Mouse (Mus musculus) adrenal gland (tissue): ENCODE measurements around the gene Gpatch3.

ENCODE experiments used
- intact Hi-C: fragments of 180-260 bp; cut with DNase I; formaldehyde crosslinking; loops from one replicate; pipeline ENCODE4 v1.15.1; 2025
- microRNA-seq, 2 experiments: library from miRNA; unstranded; fragments of <30 nt; microRNA quantifications; one replicate each; pipeline ENCODE4; 2019

Gpatch3 gene

DNA sequence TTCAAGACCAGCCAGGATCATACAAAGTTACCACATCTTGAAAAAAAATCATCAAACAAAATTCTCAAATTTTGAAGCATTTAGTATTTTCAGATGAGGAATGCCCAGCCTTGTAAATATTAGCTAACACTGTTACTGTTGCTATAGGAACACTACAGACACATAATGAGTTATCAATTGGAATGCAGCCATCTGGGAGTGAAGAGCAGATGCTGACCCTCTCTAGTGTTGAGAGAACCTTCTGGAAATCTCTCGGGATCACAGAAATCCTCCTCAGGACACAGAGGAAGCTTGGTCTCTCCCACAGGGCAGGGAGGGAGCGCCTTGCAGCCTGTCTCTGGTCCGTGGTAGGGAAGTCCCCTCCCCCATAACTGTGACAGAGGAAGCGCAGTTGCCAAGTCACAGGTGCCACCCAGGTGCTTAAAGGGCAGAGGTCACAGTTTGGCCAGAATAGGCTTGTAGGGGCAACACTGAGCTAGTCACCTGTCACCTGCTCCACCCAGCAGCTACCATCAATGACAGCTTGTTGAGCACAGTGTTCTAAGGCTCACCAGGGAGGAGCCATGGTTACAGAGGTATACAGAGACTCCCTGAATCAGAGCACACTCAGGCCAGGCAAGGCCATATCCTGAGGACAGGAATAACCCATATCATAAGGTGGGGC is 45.1 kb downstream of the Gpatch3 start:
- intact Hi-C loops = no loop called here

DNA sequence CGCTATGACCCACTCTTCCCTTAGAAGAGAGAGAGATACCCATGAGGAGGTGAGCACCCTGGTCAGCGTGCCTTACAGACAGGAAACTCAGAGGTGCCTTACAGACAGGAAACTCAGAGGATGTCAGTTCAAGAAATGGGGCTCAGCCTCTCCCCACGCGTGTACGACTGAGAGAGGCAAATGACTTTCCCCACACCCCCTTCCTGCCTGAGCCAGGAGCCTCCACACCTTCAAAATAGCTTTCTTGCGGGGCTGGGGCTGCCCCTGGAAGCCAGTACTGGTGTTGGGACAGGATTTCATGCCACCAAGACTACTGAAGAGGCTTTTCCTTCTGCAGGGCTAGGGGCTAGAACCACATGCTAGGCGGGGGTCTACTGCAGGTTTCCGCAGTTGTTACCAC is 46.1 kb downstream of the Gpatch3 start:
- intact Hi-C loops = no loop called here

DNA sequence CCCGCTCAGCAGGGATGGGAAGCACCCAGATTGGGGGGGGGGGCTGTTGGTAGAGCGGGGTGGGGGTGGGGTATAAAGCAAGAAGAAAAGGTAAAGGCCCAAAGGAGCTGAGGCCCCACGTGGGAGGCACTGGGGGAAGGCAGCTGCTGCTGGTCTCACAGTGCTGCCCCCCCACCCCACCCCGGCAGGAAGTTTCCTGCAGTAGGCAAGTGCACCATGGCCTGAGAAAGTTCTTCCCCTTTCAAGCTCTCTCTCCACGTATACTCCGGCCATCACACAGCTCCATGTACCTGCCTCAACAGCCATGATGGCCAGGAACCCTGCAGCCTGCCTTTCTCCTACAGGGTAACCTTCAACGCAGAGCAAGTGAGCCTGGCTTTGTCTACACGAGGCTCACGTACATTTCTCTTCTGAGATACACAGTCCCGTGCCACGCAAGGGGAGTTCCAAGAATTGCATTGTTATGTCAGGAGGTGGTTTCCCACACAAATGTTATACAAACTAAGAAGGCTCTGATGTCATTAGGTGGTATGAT is 47.7 kb downstream of the Gpatch3 start:
- intact Hi-C loops = no loop called here

DNA sequence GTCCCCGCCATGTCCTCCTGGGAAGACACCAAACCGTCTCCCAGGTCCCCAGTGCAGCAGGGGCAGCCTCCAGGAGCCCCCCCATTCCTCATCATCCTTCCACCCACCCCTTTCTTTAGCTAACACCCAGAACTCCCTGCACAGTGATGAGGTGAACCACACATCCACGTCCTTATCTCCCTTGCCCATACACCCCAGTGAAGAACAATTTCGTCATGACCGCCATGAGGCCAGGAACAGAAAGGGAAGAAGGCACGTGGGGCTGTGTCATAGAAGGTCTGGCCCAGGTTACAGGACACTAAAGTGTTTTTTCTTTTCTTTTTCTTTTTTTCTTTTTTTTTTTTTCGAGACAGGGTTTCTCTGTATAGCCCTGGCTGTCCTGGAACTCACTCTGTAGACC is 50.3 kb downstream of the Gpatch3 start:
- intact Hi-C loops = no loop called here

DNA sequence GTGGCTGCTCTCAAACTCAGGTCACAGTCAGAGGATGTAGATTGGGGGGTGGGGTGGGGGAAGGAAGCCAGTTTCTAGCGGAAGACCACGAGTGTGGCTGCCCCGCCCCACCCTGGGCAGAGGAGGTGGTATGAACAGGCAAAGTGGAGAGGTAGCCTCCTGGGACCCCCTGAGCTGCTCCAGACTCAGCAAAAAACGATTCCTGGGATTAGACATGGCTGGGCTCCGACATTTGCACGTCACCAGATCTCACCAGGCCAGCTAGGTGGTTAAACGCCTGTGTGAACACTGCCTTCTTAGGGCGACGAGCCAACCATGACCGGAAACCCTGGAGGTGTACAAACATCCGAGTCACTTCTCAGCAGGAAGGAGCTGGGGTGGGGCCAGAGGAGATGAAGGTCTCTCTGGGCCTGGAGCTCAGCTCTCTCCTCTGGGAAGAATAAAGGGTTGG is 51.1 kb downstream of the Gpatch3 start:
- intact Hi-C loops = no loop called here

DNA sequence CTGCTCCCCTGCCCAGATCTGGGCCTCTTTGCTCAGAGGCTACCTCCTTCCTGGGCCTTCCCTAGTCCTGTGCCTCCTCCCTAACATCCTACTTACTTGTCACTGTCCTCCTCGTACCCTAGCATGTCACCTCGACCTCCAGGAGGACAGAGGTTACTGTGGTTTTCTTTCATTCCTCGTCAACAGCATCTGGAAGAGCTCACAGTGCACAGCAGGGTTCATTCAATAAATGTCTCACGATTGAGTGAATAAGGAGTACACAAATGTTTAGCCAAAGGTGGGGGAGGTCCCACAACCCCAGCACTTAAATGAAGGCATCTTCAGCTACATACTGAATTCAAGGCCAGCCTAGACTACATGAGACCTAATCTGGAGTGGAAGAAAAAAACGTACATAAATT is 51.7 kb downstream of the Gpatch3 start:
- intact Hi-C loops = no loop called here

DNA sequence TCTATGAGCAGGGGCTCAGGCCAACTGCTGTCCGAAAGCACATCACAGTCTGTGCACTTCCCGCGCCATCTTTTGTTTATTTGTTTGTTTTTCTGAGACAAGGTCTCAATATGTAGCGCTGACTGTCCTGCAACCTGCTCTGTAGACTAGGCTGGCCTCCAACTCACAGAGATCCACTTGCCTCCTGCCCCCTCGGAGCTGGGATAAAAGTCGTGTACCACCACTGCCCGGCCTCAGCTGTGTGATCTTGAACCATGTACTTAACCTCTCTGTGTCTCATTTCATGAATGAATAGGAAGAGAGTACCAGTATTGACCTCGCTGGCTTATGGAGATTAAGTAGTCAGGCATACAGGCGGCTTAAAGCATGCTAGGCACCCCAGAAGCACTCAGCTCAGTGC is 52.1 kb downstream of the Gpatch3 start:
- intact Hi-C loops = no loop called here

DNA sequence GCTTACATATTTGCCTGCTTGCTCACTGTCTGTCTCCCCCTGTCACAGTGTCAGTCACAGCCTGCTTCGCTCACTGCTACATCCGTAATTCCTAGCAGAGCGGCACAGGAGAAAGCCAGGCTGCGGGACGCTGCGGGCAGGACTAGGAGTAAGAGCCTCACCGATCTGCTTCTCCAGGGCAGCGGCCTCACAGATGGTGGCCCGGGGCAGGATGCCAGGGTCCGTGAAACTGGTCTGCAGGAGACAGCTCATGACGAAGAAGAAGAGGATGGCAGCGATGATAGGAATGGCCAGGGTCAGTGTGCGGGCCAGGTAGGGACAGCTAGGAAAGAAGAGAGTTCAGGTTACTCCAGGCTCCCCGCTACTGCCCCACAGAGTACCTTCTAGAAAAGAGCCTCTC is 52.5 kb downstream of the Gpatch3 start:
- intact Hi-C loops = no loop called here

DNA sequence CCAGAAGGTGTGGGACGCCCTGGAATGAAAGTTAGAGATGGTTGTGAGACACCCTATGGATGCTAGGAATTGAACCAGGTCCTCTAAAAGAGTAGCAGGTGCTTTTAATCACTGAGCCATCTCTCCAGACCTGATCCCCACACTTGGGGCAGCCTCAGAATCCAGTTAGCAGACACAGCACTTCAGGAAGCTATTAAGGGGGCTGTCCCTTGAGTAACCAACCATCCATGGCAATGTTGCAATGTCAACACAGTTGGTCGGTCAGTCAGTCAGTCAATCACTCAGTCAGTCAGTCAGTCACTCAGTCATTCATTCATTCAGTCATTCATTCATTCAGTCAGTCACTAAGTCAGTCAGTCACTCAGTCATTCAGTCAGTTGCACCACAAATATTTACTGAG is 54.0 kb downstream of the Gpatch3 start:
- intact Hi-C loops = no loop called here

DNA sequence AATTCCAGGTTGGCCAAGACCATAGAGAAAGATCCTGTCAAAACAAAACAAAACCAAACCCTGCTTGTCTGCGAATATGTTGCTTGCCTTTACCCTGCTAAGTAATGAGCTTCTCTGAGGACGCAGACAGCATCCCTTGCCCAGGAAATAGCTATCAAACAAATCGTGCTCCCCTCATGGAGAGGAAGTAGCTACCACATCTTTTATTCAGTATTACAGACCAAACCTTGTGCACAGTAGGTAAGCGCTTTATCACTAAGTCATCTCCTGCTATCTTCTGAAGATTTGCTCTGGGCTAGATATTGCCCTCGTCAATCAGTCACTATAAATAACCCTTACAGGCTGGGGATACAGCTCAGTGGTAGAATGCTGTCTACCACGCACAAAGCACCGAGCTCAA is 54.6 kb downstream of the Gpatch3 start:
- intact Hi-C loops = no loop called here

DNA sequence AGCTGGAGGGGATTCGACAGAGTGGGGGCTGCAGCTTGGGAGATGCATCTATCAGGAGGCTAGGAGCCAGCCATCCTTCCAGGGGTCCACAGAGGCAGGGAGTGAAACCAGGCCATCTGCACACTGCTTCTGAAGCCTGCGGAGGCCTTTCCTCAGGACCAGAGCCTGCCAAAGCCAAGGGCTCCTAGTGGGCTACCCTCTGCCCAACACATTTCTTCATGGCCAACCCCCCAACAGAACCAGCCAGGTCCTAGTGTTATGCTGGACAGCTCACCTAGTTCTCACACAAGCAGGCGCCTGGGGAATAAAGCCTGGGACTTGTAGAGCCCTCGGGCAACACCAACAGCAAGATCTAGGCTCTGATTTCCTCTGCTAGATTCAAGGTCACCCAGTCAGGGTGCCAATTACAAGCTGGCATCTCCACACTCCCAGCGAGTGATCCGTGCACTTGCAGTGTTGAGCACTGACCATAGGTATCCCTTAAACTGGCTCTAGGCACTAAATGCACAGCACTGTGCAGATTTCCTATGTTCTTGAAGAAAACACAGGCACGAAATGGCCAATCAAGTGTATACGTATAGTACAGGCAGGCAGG is 55.9 kb downstream of the Gpatch3 start:
- intact Hi-C loops = no loop called here

DNA sequence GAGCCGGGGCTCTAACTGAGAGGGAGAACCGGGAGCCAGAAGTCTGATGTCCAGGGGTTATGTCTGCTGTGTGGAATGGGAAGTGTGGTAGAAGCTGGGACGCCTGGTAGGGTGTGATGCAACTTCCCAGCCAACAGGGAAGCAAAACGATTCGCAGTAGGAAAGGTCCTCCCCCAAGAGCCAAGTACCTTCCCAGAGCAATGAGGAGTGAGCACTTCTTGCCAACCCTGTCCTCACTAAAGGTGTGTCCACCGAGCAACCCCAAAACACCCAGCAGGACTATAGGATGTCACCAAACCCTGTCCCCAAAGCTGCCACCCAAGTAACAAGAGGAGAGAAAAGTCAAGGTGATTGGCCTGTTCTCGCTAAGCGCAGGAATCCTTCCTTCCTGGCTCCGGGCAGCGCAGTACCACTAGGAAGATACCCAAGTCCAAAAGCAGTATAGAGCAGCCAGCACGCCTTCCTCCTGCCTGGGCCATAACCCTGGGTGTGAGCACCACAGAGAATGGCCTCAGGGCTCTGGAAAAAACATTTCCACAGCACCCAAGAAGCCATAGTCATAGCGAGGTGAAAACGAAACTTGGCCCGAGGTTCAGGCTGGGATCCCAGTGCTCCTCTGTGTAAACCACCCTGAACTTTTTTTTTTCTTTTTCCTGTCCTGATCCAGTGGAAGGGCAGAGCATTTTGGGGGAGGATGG is 56.7 kb downstream of the Gpatch3 start:
- intact Hi-C loops = no loop called here

DNA sequence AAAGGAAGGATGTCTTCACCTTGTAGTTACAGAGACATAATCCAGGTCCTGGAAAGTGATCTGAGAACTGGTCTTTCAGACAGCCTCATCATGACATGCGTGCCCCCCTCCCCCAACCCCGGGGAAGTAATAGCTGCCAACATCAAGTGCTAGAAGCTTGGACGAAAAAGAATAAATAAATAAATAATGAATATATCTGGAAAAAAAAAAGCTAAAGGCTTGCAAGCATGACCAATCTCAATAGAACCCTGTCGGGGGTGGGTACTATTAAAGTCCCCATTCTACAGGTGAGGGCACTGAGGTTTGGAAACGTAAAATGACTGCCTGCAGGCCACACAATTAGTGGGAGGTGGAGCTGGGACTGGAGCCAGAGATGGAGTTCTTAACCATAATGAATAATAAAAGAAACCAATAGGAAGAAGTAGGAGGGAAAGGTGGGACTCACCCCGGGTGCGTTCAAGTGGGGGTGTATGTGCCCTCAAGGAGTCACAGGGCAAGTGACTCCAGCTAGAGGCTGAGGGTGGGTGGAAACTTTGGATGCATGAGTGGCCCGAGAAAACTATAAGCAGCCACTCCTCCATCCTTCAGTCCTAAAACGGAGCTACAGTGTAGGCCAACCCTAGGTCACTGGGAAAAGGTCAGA is 57.3 kb downstream of the Gpatch3 start:
- intact Hi-C loops = no loop called here

DNA sequence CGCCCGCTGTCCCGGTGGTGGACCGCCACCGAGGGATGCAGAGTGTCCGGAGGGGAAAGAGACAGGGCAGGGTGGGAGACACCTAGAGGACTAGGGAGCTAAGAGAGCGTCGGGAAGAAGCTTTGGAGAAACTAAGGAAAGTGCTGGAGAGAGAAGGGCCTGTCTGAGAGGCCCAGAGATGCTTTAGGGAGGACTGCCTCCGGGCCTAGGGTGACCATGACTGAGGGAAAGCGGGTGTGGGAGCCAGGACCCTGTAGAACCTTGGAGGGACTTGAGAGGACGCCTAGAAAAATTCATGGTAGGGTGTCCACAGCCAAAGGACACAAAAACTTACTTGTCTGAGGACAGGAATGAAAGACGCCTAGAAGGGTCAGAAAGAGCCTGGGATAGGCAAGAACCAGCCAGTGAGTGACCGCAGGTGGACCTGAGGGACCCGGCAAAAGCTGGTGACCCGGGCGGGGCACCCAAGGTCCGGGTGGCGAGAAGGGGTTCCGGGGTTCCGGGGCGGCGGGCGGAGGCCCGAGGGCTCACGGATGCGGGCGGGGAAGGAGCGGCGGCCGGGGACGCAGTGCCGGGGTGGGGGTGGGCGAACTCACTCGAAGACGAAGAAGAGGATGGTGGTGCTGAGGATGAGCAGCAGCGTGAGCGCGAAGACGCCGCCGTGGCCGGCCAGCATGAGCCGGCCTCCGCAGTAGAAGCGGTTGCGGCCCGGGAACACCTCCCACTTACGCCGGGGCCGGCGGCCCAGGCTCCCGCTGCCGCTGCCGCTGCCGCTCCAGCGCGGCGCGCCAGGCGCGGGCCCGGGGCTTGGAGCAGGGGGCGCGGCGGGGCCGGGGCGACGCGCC is 58.2 kb downstream of the Gpatch3 start:
- intact Hi-C loops = no loop called here

DNA sequence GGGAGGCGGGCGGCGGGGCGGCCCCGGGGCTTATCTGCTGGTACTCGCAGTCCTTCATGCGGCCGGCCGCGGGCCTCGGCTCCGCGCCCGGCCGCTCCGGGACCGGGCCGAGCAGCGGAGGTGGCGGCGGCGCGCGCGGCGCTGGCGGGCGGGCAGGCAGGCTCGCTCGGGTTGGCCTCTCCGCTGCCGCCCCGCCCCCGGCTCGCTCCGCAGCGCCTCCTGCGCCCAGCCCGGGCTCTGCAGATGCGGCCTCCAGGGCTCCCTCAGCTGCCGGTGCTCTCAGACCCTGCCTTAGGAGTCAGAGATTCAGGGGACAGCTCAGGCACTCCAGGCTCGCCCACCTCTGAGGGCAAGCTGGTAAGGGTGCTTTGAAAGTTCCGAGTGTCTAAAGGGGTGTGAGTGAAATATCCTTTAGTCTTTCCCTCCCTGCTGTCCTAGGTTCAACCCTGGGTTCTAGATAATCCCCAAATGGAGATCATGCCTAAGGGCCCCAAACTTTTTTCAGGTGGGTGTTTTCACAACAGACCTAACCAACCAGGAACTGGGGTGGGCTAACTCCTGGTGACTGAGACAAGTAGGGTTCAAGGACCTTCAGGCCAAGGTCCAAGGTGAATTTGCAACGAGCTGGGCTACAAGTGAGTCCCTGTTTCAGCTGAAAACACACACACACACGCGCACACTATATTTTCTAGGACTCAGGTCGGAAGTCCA is 58.9 kb downstream of the Gpatch3 start:
- intact Hi-C loops = no loop called here

Small RNAs within 50 kb of the gene (microRNA-seq; reads per million reads assigned to microRNA genes)
- gene Gm23158 = 0 reads per million in 2 experiments
